Mouse (Mus musculus): ENCODE measurements around the gene Pdxdc1. TPM values are rescaled to one million over a fixed set of nuclear protein-coding genes. Genes with fewer than 3 reads are reported as not detected.

Gene Pdxdc1
- polyA plus RNA-seq, 1 experiment from 2014 or later = 76.4 TPM

DNA sequence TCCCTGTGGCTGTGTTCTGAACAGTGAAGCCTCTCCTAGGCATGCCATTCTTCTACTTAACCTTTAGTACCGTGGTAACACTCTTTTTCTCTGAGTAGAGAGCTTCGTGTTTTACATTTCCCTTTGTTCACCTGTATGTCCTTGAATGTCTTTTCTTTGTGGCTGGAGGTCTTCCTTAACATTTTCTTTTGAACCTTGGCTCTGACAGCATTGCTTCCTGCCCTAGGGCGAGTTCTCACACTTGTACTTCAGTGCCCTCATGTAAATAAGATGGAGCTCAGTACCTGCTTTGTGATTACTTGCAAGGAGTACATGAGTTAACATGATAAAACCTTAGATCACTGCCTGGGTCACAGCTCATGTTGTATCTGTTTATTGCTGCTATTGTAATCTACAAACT, 117.0 kb downstream of the Pdxdc1 start:
- Histone ChIP-seq H3K4me2 (ENCODE audit: low read length) (no peak overlapping the region), H3K4me3 (ENCODE audit: low read depth, low read length) (no peak overlapping the region), H3K27me3 (ENCODE audit: control insufficient read depth, insufficient read depth, low read depth, low read length) (no peaks in the 10 kb centered on the region), H3K27ac (ENCODE audit: low read length) (no peak overlapping the region), H3K36me3 (ENCODE audit: control insufficient read depth, insufficient read depth, low read length) (peaks cover 40% of the 10 kb centered on the region), H3K4me1 (ENCODE audit: control insufficient read depth, insufficient read depth, low read length) (peaks cover 10% of the 10 kb centered on the region), H3K9me3 (replicated peaks; ENCODE audit: control insufficient read depth, low read length, poor library complexity, severe bottlenecking) (no peaks in the 10 kb centered on the region), H3K9ac (ENCODE audit: low read depth, low read length) (no peak overlapping the region)
- no peak for ATAC-seq
- WGBS = 85% methylated on average over 3 of the region's 3 CpGs

Small RNAs within 50 kb of the gene (microRNA-seq; reads per million reads assigned to microRNA genes)
- gene Gm27734 = not detected

Other genes with a start within 250 kb of the Pdxdc1 start
- gene Parn, start 235.0 kb downstream of the Pdxdc1 start, polyA plus RNA-seq (2015; fragmentation: Nextera tagmentation; extraction: Ambion mirVana) = 30.4 and 32.4 TPM in 2 replicates
- gene Bfar, start 231.3 kb downstream of the Pdxdc1 start, polyA plus RNA-seq (2015; fragmentation: Nextera tagmentation; extraction: Ambion mirVana) = 52.7 and 56.4 TPM in 2 replicates
- 6.2 and 7.3 TPM in 2 replicates for gene 3110001I22Rik, start 231.2 kb downstream of the Pdxdc1 start, polyA plus RNA-seq (2015; fragmentation: Nextera tagmentation; extraction: Ambion mirVana)
- gene Pla2g10, start 172.1 kb downstream of the Pdxdc1 start, polyA plus RNA-seq (2015; fragmentation: Nextera tagmentation; extraction: Ambion mirVana) = 0.26 TPM in 1 of 2 replicates, not detected in the other
- gene Rrn3, start 122.4 kb downstream of the Pdxdc1 start, polyA plus RNA-seq (2015; fragmentation: Nextera tagmentation; extraction: Ambion mirVana) = 88.3 and 96.1 TPM in 2 replicates
- gene Ntan1, start 84.3 kb downstream of the Pdxdc1 start, polyA plus RNA-seq (2015; fragmentation: Nextera tagmentation; extraction: Ambion mirVana) = 209 and 214 TPM in 2 replicates
- 32.3 and 41.5 TPM in 2 replicates for gene Mpv17l, start within 50 bp of the Pdxdc1 start, polyA plus RNA-seq (2015; fragmentation: Nextera tagmentation; extraction: Ambion mirVana)
- gene 2900011O08Rik, start 83.5 kb upstream of the Pdxdc1 start, polyA plus RNA-seq (2015; fragmentation: Nextera tagmentation; extraction: Ambion mirVana) = 189 and 216 TPM in 2 replicates
- 0.55 and 1.3 TPM in 2 replicates for gene Ifitm7, start 83.8 kb upstream of the Pdxdc1 start, polyA plus RNA-seq (2015; fragmentation: Nextera tagmentation; extraction: Ambion mirVana)